Mouse (Mus musculus) kidney, embryonic 16.5 days (tissue): ENCODE results near the gene Gm29094. TPM values are rescaled to one million over a fixed set of nuclear protein-coding genes. Genes with fewer than 3 reads are reported as not detected.
"Not testable (repeated sequence)": the region's sequence is repeated elsewhere in the genome, so short reads cannot be mapped to it uniquely, and the experiment has no call there.

Experiments
- ATAC-seq: fragments of 200-750 bp; cut with Nextera tagmentation; 2 replicates; pipeline ENCODE4 v1.8.0; 2017; ENCODE audit warnings: moderate TSS enrichment; ENCODE audit not compliant: low FRiP score, low TSS enrichment
- H3K27ac ChIP-seq: fragments of 300-500 bp; sonication (generic); 2 replicates; pipeline ENCODE4 v1.5.1; 2014; ENCODE audit warnings: low read length
- H3K27me3 ChIP-seq: fragments of 300-500 bp; sonication (generic); 2 replicates; pipeline ENCODE4 v1.6.1; 2014; ENCODE audit warnings: low read length, control low read depth, mixed read lengths; ENCODE audit not compliant: insufficient read depth
- H3K36me3 ChIP-seq: fragments of 300-500 bp; sonication (generic); 2 replicates; pipeline ENCODE4 v1.6.1; 2014; ENCODE audit warnings: low read length, control low read depth, mixed read lengths; ENCODE audit not compliant: insufficient read depth
- H3K4me1 ChIP-seq: fragments of 300-500 bp; sonication (generic); 2 replicates; pipeline ENCODE4 v1.6.1; 2014; ENCODE audit warnings: low read length, control low read depth, mixed read lengths; ENCODE audit not compliant: insufficient read depth
- H3K4me2 ChIP-seq: fragments of 300-500 bp; sonication (generic); replicated peaks from 2 replicates; pipeline ENCODE4 v1.6.1; 2014; ENCODE audit warnings: low read depth, low read length
- H3K4me3 ChIP-seq: fragments of 300-500 bp; sonication (generic); 2 replicates; pipeline ENCODE4 v1.5.1; 2014; ENCODE audit warnings: mild to moderate bottlenecking, low read length
- H3K9ac ChIP-seq: fragments of 300-500 bp; sonication (generic); replicated peaks from 2 replicates; pipeline ENCODE4 v1.6.1; 2014; ENCODE audit warnings: low read length
- H3K9me3 ChIP-seq: fragments of 300-500 bp; sonication (generic); 2 replicates; pipeline ENCODE4 v1.6.1; 2016; ENCODE audit warnings: low read length, control low read depth
- WGBS: fragments of 180-500 bp; shearing (Covaris S2); extraction: QIAGEN DNeasy Blood & Tissue Kit; methylation state at CpG from one replicate; pipeline ENCODE4 v1.1.7; 2014; 5-methylcytosine and 5-hydroxymethylcytosine counted together
- polyA plus RNA-seq: library from polyadenylated mRNA; unstranded; fragments of >200 nt; fragmentation: Nextera tagmentation; extraction: Ambion mirVana; gene quantifications from 2 replicates; pipeline ENCODE4 v1.2.1, GENCODE M21; 2015

The Gm29094 gene
- polyA plus RNA-seq, 1 experiment from 2014 or later = 0.66 TPM

- not testable (repeated sequence) for H3K9me3 ChIP-seq, H3K4me1 ChIP-seq, H3K27me3 ChIP-seq, H3K9ac ChIP-seq, H3K36me3 ChIP-seq
- Histone ChIP-seq H3K4me2 (peak within 1 kb of the TSS; percentile 47), H3K27ac (peak within 1 kb of the TSS; percentile 68; the same call in 1 of the 2 replicates), H3K4me3 (peak within 1 kb of the TSS; percentile 34)
- WGBS = 30% methylated on average over 9 of the region's 12 CpGs
- peak; percentile 73 for ATAC-seq
Measured at GRCm38 (mm10) chr9:89210353-89211064, 11.3 kb downstream of the Gm29094 start, which contains the start of gene Mthfs. Gene Mthfs, plus strand, starts transcription at chr9:89210676.

- peak overlapping the region; percentile 34 for H3K4me3 ChIP-seq
- H3K9ac ChIP-seq, H3K9me3 ChIP-seq, H3K4me1 ChIP-seq, H3K36me3 ChIP-seq, H3K27me3 ChIP-seq: not testable (repeated sequence)
- ATAC-seq = peak; percentile 96
- H3K4me2 ChIP-seq = peak overlapping the region; percentile 45
- peak overlapping the region; percentile 68; the same call in 1 of the 2 replicates for H3K27ac ChIP-seq
- WGBS = 11% methylated on average over 5 of the region's 44 CpGs
Measured at GRCm38 (mm10) chr9:89211065-89211858, 12.1 kb downstream of the Gm29094 start.

GRCm38 (mm10) chr9:89212428-89212827, 13.2 kb downstream of the Gm29094 start:
- not testable (repeated sequence) for H3K27ac ChIP-seq, H3K9me3 ChIP-seq, H3K4me1 ChIP-seq, H3K9ac ChIP-seq, H3K4me2 ChIP-seq, H3K27me3 ChIP-seq, H3K36me3 ChIP-seq, H3K4me3 ChIP-seq
- 50% methylated on average over 1 of the region's 1 CpGs for WGBS
- ATAC-seq = 0 out of 2 replicates have a peak, but pooled peaks have one; percentile 13

- H3K4me1 ChIP-seq, H3K27me3 ChIP-seq, H3K9ac ChIP-seq, H3K27ac ChIP-seq, H3K4me3 ChIP-seq, H3K36me3 ChIP-seq, H3K4me2 ChIP-seq, ATAC-seq, H3K9me3 ChIP-seq: not testable (repeated sequence)
- WGBS = 79% methylated on average over 4 of the region's 4 CpGs
Measured at GRCm38 (mm10) chr9:89218174-89218573, 19.0 kb downstream of the Gm29094 start.

GRCm38 (mm10) chr9:89219668-89220067, 20.5 kb downstream of the Gm29094 start:
- ATAC-seq, H3K9ac ChIP-seq, H3K27ac ChIP-seq, H3K9me3 ChIP-seq, H3K27me3 ChIP-seq, H3K4me3 ChIP-seq, H3K36me3 ChIP-seq, H3K4me2 ChIP-seq, H3K4me1 ChIP-seq: not testable (repeated sequence)
- WGBS = 100% methylated on average over 3 of the region's 4 CpGs

- not testable (repeated sequence) for H3K9me3 ChIP-seq, H3K36me3 ChIP-seq, H3K4me2 ChIP-seq, ATAC-seq, H3K4me3 ChIP-seq, H3K9ac ChIP-seq, H3K27ac ChIP-seq, H3K27me3 ChIP-seq, H3K4me1 ChIP-seq
- 73% methylated on average over 6 of the region's 6 CpGs for WGBS
Measured at GRCm38 (mm10) chr9:89220704-89221287, 21.6 kb downstream of the Gm29094 start.

- Histone ChIP-seq H3K4me3 (no peak overlapping the region), H3K9ac (no peak overlapping the region), H3K4me2 (no peak overlapping the region), H3K27ac (no peak overlapping the region), H3K4me1 (no peaks in the 10 kb centered on the region), H3K9me3 (no peaks in the 10 kb centered on the region), H3K36me3 (no peaks in the 10 kb centered on the region), H3K27me3 (no peaks in the 10 kb centered on the region)
- WGBS = 46% methylated on average over 4 of the region's 4 CpGs
- no peak; the same call in 1 of the 2 replicates for ATAC-seq
Measured at GRCm38 (mm10) chr9:89226071-89226470, 26.9 kb downstream of the Gm29094 start.

- Histone ChIP-seq H3K36me3 (no peaks in the 10 kb centered on the region), H3K27me3 (no peaks in the 10 kb centered on the region), H3K4me1 (no peaks in the 10 kb centered on the region), H3K4me2 (no peak overlapping the region), H3K9me3 (no peaks in the 10 kb centered on the region), H3K27ac (no peak overlapping the region), H3K9ac (no peak overlapping the region), H3K4me3 (no peak overlapping the region)
- ATAC-seq = no peak
- WGBS = 89% methylated on average over 7 of the region's 7 CpGs
Measured at GRCm38 (mm10) chr9:89228122-89228521, 28.9 kb downstream of the Gm29094 start.

GRCm38 (mm10) chr9:89230897-89231497, 31.8 kb downstream of the Gm29094 start:
- H3K9ac ChIP-seq, H3K27me3 ChIP-seq, H3K4me3 ChIP-seq, H3K27ac ChIP-seq, H3K9me3 ChIP-seq, ATAC-seq, H3K4me1 ChIP-seq, H3K36me3 ChIP-seq, H3K4me2 ChIP-seq: not testable (repeated sequence)
- 64% methylated on average over 1 of the region's 2 CpGs for WGBS
